Comparison of ENCODE assay signal across 11 mouse cellular contexts in genomic region chr3:60615057-60615606, GRCm38 (mm10).
A peak's percentile ranks its signal among the peaks of the same experiment; 100 is the strongest.
DNase-seq lines count a peak whose midpoint lies in the region; ATAC-seq lines count a peak whose summit lies in the region.
"Had no signal": no experiment of that assay in that cellular context is flagged by ENCODE, and none has a peak within 500 bp of the region (broad histone marks: within the 10 kb centered on the region; RNA-seq: fewer than 3 reads in every experiment).

No protein-coding gene starts in this region.

- peaks cover 2% of the 10 kb centered on the region; the same call in 1 of the 2 replicates for H3K36me3 ChIP-seq in hindbrain, embryonic 13.5 days
- no peaks in the 10 kb centered on the region for H3K36me3 ChIP-seq in hindbrain, embryonic 11.5 days (ENCODE audit: control insufficient read depth, insufficient read depth, low read length)
- no peaks in the 10 kb centered on the region for H3K36me3 ChIP-seq in midbrain, embryonic 16.5 days (ENCODE audit: control insufficient read depth, insufficient read depth, low read length)
- H3K36me3 ChIP-seq in midbrain, embryonic 10.5 days = peaks cover 7% of the 10 kb centered on the region; the same call in 1 of the 2 replicates
- no peaks in the 10 kb centered on the region; the same call in 1 of the 2 replicates for H3K36me3 ChIP-seq in forebrain, embryonic 16.5 days (ENCODE audit: control insufficient read depth, insufficient read depth)
- H3K36me3 ChIP-seq in neural tube, embryonic 15.5 days = 0 out of 2 replicates have a peak, but pooled peaks cover 4% of the 10 kb centered on the region

- H3K4me2 ChIP-seq in hindbrain, embryonic 13.5 days = no peak overlapping the region
- H3K4me2 ChIP-seq in hindbrain, embryonic 11.5 days (replicated peaks; ENCODE audit: low read depth, low read length) = no peak overlapping the region
- H3K4me2 ChIP-seq in midbrain, embryonic 16.5 days (ENCODE audit: low read length) = peak overlapping the region; percentile 2; the same call in 1 of the 2 replicates
- H3K4me2 ChIP-seq in forebrain, embryonic 16.5 days (ENCODE audit: low read length) = peak overlapping the region; percentile 26
- H3K4me2 ChIP-seq in neural tube, embryonic 15.5 days = peak overlapping the region; percentile 33

- no peak overlapping the region for H3K4me3 ChIP-seq in hindbrain, embryonic 13.5 days
- H3K4me3 ChIP-seq in hindbrain, embryonic 11.5 days (ENCODE audit: low read depth, low read length) = no peak overlapping the region
- no peak overlapping the region for H3K4me3 ChIP-seq in midbrain, embryonic 16.5 days (ENCODE audit: low read depth, low read length)
- H3K4me3 ChIP-seq in midbrain, embryonic 10.5 days = no peak overlapping the region
- H3K4me3 ChIP-seq in forebrain, embryonic 16.5 days (replicated peaks; ENCODE audit: low read length) = no peak overlapping the region
- 0 out of 2 replicates have a peak overlapping the region, but pooled peaks have one; percentile 0 for H3K4me3 ChIP-seq in neural tube, embryonic 15.5 days (replicated peaks)
- H3K4me3 ChIP-seq: megakaryocyte, embryonic 14.5 days had no signal

- H3K27ac ChIP-seq in hindbrain, embryonic 13.5 days = no peak overlapping the region
- no peak overlapping the region for H3K27ac ChIP-seq in hindbrain, embryonic 11.5 days (ENCODE audit: low read depth, low read length)
- H3K27ac ChIP-seq in midbrain, embryonic 16.5 days (ENCODE audit: low read length) = no peak overlapping the region
- H3K27ac ChIP-seq in midbrain, embryonic 10.5 days (replicated peaks) = no peak overlapping the region
- no peak overlapping the region for H3K27ac ChIP-seq in forebrain, embryonic 16.5 days (ENCODE audit: low read length)
- H3K27ac ChIP-seq in neural tube, embryonic 15.5 days (replicated peaks) = peak overlapping the region; percentile 25; the same call in 1 of the 2 replicates

- 0 out of 2 replicates have a peak, but pooled peaks cover 6% of the 10 kb centered on the region for H3K4me1 ChIP-seq in hindbrain, embryonic 13.5 days (replicated peaks)
- H3K4me1 ChIP-seq in hindbrain, embryonic 11.5 days (replicated peaks; ENCODE audit: control insufficient read depth, insufficient read depth, low read length) = no peaks in the 10 kb centered on the region
- H3K4me1 ChIP-seq in midbrain, embryonic 16.5 days (ENCODE audit: control insufficient read depth, insufficient read depth, low read length) = no peaks in the 10 kb centered on the region
- no peaks in the 10 kb centered on the region for H3K4me1 ChIP-seq in midbrain, embryonic 10.5 days
- peaks cover 12% of the 10 kb centered on the region; the same call in 1 of the 2 replicates for H3K4me1 ChIP-seq in forebrain, embryonic 16.5 days (replicated peaks; ENCODE audit: control insufficient read depth, insufficient read depth, low read length)
- peaks cover 10% of the 10 kb centered on the region; the same call in 1 of the 2 replicates for H3K4me1 ChIP-seq in neural tube, embryonic 15.5 days

- H3K9me3 ChIP-seq in hindbrain, embryonic 13.5 days = no peaks in the 10 kb centered on the region
- H3K9me3 ChIP-seq in hindbrain, embryonic 11.5 days (ENCODE audit: control insufficient read depth, low read length) = no peaks in the 10 kb centered on the region
- no peaks in the 10 kb centered on the region for H3K9me3 ChIP-seq in midbrain, embryonic 16.5 days (replicated peaks; ENCODE audit: control insufficient read depth, low read length, poor library complexity, severe bottlenecking)
- H3K9me3 ChIP-seq in midbrain, embryonic 10.5 days (replicated peaks) = no peaks in the 10 kb centered on the region
- H3K9me3 ChIP-seq in forebrain, embryonic 16.5 days (ENCODE audit: control insufficient read depth, low read length) = no peaks in the 10 kb centered on the region
- no peaks in the 10 kb centered on the region for H3K9me3 ChIP-seq in neural tube, embryonic 15.5 days (replicated peaks)
- H3K9me3 ChIP-seq: megakaryocyte, embryonic 14.5 days had no signal

- no peaks in the 10 kb centered on the region for H3K27me3 ChIP-seq in hindbrain, embryonic 13.5 days
- H3K27me3 ChIP-seq in hindbrain, embryonic 11.5 days (ENCODE audit: control insufficient read depth, insufficient read depth, low read length) = no peaks in the 10 kb centered on the region
- H3K27me3 ChIP-seq in midbrain, embryonic 16.5 days (ENCODE audit: control insufficient read depth, insufficient read depth, low read depth, low read length) = no peaks in the 10 kb centered on the region
- no peaks in the 10 kb centered on the region for H3K27me3 ChIP-seq in midbrain, embryonic 10.5 days (ENCODE audit: low read depth, poor library complexity, severe bottlenecking)
- H3K27me3 ChIP-seq in forebrain, embryonic 16.5 days (replicated peaks; ENCODE audit: control insufficient read depth, insufficient read depth, low read length) = no peaks in the 10 kb centered on the region
- H3K27me3 ChIP-seq in neural tube, embryonic 15.5 days (replicated peaks) = no peaks in the 10 kb centered on the region
- H3K27me3 ChIP-seq: megakaryocyte, embryonic 14.5 days had no signal

- no peak overlapping the region for H3K9ac ChIP-seq in hindbrain, embryonic 13.5 days
- no peak overlapping the region for H3K9ac ChIP-seq in hindbrain, embryonic 11.5 days (ENCODE audit: low read depth, low read length)
- no peak overlapping the region for H3K9ac ChIP-seq in midbrain, embryonic 16.5 days (ENCODE audit: low read depth, low read length)
- no peak overlapping the region for H3K9ac ChIP-seq in forebrain, embryonic 16.5 days (replicated peaks; ENCODE audit: low read depth, low read length)
- H3K9ac ChIP-seq in neural tube, embryonic 15.5 days (replicated peaks) = no peak overlapping the region

- no peak for DNase-seq in hindbrain, embryonic 11.5 days (ENCODE audit: low spot score)
- DNase-seq in midbrain, embryonic 10.5 days (ENCODE audit: low spot score) = no peak
- DNase-seq in urinary bladder, postnatal 25 days (ENCODE audit: low spot score) = no peak
- DNase-seq in left cerebral cortex, postnatal 25 days (ENCODE audit: low spot score in 2 of 2) = no peak
- DNase-seq: adrenal gland, postnatal 14 days had no signal

- WGBS in hindbrain, embryonic 13.5 days = 68% methylated on average over 11 of the region's 11 CpGs
- 65% methylated on average over 11 of the region's 11 CpGs for WGBS in hindbrain, embryonic 11.5 days
- 53% methylated on average over 11 of the region's 11 CpGs for WGBS in midbrain, embryonic 16.5 days
- 84% methylated on average over 11 of the region's 11 CpGs for WGBS in midbrain, embryonic 10.5 days
- 31% methylated on average over 11 of the region's 11 CpGs for WGBS in forebrain, embryonic 16.5 days
- WGBS in neural tube, embryonic 15.5 days = 42% methylated on average over 11 of the region's 11 CpGs

- ATAC-seq in hindbrain, embryonic 13.5 days (ENCODE audit: low FRiP score) = 0 out of 2 replicates have a peak, but pooled peaks have one; percentile 41
- ATAC-seq in hindbrain, embryonic 11.5 days (ENCODE audit: low FRiP score) = no peak
- peak; percentile 61; the same call in 1 of the 2 replicates for ATAC-seq in midbrain, embryonic 16.5 days
- peak; percentile 56 for ATAC-seq in forebrain, embryonic 16.5 days
- ATAC-seq in neural tube, embryonic 15.5 days (ENCODE audit: low FRiP score) = peak; percentile 65; the same call in 1 of the 2 replicates
- ATAC-seq: inflammation-experienced regulatory T-cells, adult 6 months had no signal

- intact Hi-C loops in left cerebral cortex, postnatal 25 days (cut with DNase I) = loop anchor here (10.0 kb wide), 1 partner anchor 740 kb away; no protein-coding TSS in a partner anchor

Comparison
In these comparisons a context has a peak if more than half of its experiments do, and no peak if none do; other contexts are left out.
1. H3K4me2 ChIP-seq: peak in midbrain, embryonic 16.5 days (single experiment), forebrain, embryonic 16.5 days (single experiment) and neural tube, embryonic 15.5 days (single experiment); none in hindbrain, embryonic 13.5 days (single experiment) and hindbrain, embryonic 11.5 days (single experiment).